Mouse (Mus musculus): Measurements from ENCODE around the gene Olfr504. TPM values are rescaled to one million over a fixed set of nuclear protein-coding genes. Genes with fewer than 3 reads are reported as not detected.
"Not testable (repeated sequence)": the region's sequence is repeated elsewhere in the genome, so short reads cannot be mapped to it uniquely, and the experiment has no call there.

Gene Olfr504
- not detected in 2 replicates for polyA plus RNA-seq (2015; fragmentation: Nextera tagmentation; extraction: Ambion mirVana)

GRCm38 (mm10) chr7:108565693-108566092 lies at the start of gene Olfr504:
TSS of gene Olfr504 (minus strand) at chr7:108565793.
- H3K27me3 ChIP-seq, result no peaks in the 10 kb centered on the region
- WGBS, result 77% methylated on average over 1 of the region's 1 CpGs
- H3K9ac ChIP-seq, result no peak within 1 kb of the TSS
- no peak within 1 kb of the TSS for H3K4me3 ChIP-seq (replicated peaks)
- H3K27ac ChIP-seq (replicated peaks), result no peak within 1 kb of the TSS
- H3K4me2 ChIP-seq (replicated peaks), result no peak within 1 kb of the TSS
- H3K36me3 ChIP-seq, result no peaks in the 10 kb centered on the region
- no peak for ATAC-seq (ENCODE audit: insufficient number of reproducible peaks, low FRiP score, low TSS enrichment, low read depth)
- no peaks in the 10 kb centered on the region for H3K9me3 ChIP-seq (replicated peaks)
- H3K4me1 ChIP-seq, result no peaks in the 10 kb centered on the region

DNA sequence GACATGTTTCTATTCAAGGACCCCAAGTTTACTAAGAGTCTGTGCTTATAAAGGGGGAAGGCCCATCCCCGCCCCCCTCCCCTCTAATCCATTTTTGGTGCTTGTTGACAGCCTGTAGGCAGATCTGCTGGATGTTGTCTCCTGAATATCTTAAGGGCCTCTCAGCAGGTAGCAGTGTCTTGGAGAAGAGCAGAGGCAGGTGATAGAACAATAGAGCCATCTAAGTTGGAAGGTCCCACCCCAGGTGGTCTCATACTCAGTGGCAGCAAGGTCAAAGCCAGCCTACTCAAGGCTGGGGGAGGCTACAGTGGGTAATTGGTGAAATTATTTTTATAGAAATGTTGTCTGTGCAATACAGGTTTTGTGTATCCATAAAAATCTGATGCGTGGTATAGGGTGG lies 48.5 kb upstream of the Olfr504 start:
- H3K4me2 ChIP-seq (replicated peaks), result no peak overlapping the region
- H3K27me3 ChIP-seq, result no peaks in the 10 kb centered on the region
- H3K27ac ChIP-seq (replicated peaks), result no peak overlapping the region
- WGBS, result 84% methylated on average over 2 of the region's 2 CpGs
- no peaks in the 10 kb centered on the region for H3K36me3 ChIP-seq
- no peak overlapping the region for H3K4me3 ChIP-seq (replicated peaks)
- no peaks in the 10 kb centered on the region for H3K9me3 ChIP-seq (replicated peaks)
- no peak overlapping the region for H3K9ac ChIP-seq
- no peaks in the 10 kb centered on the region for H3K4me1 ChIP-seq
- ATAC-seq (ENCODE audit: insufficient number of reproducible peaks, low FRiP score, low TSS enrichment, low read depth), result no peak

DNA sequence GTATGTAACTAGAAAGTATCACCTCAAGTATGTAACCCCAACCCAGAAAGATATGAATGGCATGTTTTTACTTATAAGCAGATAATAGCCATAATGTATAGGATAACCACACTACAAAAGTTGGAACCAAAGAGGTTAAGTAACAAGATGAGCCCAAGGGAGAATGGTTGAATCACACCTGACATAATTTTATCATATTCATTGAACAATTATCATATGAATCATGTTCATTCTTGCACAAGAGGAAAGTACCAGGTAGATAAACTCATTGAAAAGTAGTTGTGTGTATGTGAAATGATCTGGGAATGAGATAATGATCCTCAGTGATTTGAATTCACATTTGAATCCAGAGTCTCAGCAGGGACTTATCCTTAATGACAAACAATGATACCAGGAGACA lies 44.9 kb upstream of the Olfr504 start, which contains the start of gene Olfr506:
Gene Olfr506 (plus strand): TSS at position 301 of the 400 bp plus-strand sequence.
- Histone ChIP-seq H3K36me3 (no peaks in the 10 kb centered on the region), H3K27ac (replicated peaks) (no peak within 1 kb of the TSS), H3K9ac (no peak within 1 kb of the TSS), H3K4me2 (replicated peaks) (no peak within 1 kb of the TSS), H3K4me1 (no peaks in the 10 kb centered on the region), H3K9me3 (replicated peaks) (no peaks in the 10 kb centered on the region), H3K4me3 (replicated peaks) (no peak within 1 kb of the TSS), H3K27me3 (no peaks in the 10 kb centered on the region)
- ATAC-seq (ENCODE audit: insufficient number of reproducible peaks, low FRiP score, low TSS enrichment, low read depth), result no peak

DNA sequence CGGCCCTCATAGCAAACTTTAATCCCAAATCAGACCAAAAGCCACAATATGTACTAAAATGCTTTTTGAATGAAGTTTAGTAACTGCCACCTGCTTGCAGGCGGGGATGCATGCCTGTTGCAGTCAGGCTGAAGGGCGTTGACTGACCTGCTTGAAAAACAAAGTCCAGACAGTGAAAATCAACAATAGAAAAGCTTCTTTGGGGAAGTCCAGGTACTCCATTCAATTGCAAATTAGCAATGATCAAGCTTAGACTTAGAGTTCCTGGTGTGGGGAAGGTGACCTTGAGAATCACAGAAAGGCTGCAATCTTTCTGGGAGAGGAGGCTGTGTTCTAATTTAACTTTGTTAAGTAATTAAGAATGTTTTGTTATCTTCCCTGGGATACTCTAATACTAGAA lies 36.3 kb upstream of the Olfr504 start:
- not testable (repeated sequence) for H3K9ac ChIP-seq; H3K27ac ChIP-seq (replicated peaks); H3K4me1 ChIP-seq; H3K4me2 ChIP-seq (replicated peaks); H3K27me3 ChIP-seq; H3K36me3 ChIP-seq; ATAC-seq (ENCODE audit: insufficient number of reproducible peaks, low FRiP score, low TSS enrichment, low read depth); H3K9me3 ChIP-seq (replicated peaks); H3K4me3 ChIP-seq (replicated peaks)
- WGBS, result 79% methylated on average over 3 of the region's 3 CpGs

DNA sequence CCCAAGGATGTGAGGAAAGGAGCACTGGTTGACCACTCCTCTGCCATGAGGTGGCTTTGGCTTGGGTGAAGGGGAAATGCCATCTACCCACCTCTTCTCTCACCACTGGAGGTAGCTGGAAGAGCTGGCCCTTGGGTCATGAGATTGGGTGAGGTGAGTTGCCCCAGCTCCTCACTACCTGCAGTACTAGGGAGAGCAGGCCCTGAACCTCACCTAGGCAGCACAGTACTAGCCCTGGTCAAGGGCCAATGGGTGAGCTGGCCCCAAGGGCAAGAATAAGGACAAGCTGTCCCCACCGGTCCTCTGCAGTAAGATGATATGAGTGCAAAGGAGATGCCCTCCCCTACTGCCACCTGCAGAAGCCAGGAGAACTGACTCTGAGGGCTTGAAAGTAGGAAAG lies 24.2 kb upstream of the Olfr504 start:
- no peaks in the 10 kb centered on the region for H3K27me3 ChIP-seq
- no peaks in the 10 kb centered on the region for H3K9me3 ChIP-seq (replicated peaks)
- no peaks in the 10 kb centered on the region for H3K4me1 ChIP-seq
- H3K4me2 ChIP-seq (replicated peaks), result no peak overlapping the region
- no peak overlapping the region for H3K4me3 ChIP-seq (replicated peaks)
- H3K36me3 ChIP-seq, result no peaks in the 10 kb centered on the region
- H3K27ac ChIP-seq (replicated peaks), result no peak overlapping the region
- no peak overlapping the region for H3K9ac ChIP-seq
- 88% methylated on average over 1 of the region's 1 CpGs for WGBS
- no peak for ATAC-seq (ENCODE audit: insufficient number of reproducible peaks, low FRiP score, low TSS enrichment, low read depth)

DNA sequence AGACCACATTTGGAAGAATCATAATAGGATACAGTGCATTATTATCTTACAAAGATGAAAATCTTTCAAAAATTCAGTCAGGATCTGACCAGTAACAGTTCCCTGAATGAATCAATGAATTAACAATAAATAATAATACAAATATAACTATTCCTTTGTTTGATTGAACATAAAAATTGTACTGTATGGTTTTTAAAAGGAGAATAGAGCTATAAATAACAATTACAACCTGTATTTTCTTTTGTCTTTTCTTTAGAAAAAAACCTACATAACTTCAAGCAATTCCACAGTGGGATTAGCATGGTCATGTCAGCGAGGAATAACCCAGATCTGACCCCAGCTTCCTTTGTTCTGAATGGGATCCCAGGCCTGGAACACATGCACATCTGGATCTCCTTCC lies 21.4 kb downstream of the Olfr504 start, which contains the start of gene Olfr503:
Gene Olfr503 (plus strand): TSS at position 301 of the 400 bp plus-strand sequence.
- not testable (repeated sequence) for H3K27me3 ChIP-seq; H3K4me2 ChIP-seq (replicated peaks); H3K9ac ChIP-seq; H3K4me1 ChIP-seq; H3K27ac ChIP-seq (replicated peaks); H3K4me3 ChIP-seq (replicated peaks); H3K9me3 ChIP-seq (replicated peaks); H3K36me3 ChIP-seq; ATAC-seq (ENCODE audit: insufficient number of reproducible peaks, low FRiP score, low TSS enrichment, low read depth)
- WGBS, result 47% methylated on average over 1 of the region's 1 CpGs

GRCm38 (mm10) chr7:108542416-108542815 lies 23.2 kb downstream of the Olfr504 start:
- Histone ChIP-seq H3K27me3 (no peaks in the 10 kb centered on the region), H3K27ac (replicated peaks) (no peak overlapping the region), H3K9ac (no peak overlapping the region), H3K9me3 (replicated peaks) (no peaks in the 10 kb centered on the region), H3K4me1 (no peaks in the 10 kb centered on the region), H3K36me3 (no peaks in the 10 kb centered on the region), H3K4me2 (replicated peaks) (no peak overlapping the region), H3K4me3 (replicated peaks) (no peak overlapping the region)
- WGBS, result 84% methylated on average over 13 of the region's 13 CpGs
- no peak for ATAC-seq (ENCODE audit: insufficient number of reproducible peaks, low FRiP score, low TSS enrichment, low read depth)

DNA sequence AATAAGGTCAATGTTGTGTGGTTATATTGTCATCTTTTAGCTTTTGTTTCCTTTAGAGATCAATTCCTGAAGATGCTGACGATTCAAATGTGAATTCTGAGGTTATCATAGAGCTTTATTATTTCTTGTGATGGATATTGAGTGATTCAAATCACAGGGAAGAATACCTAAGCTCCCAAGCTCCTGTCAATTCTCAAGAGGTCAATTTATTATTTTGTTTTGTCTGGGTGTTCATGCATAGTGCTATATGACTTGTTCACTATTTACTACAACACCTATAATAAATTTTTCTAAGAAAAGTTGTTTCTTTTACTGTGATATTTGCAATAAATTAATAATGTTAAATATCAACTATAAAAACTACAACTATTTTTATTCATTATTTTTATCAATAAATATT lies 40.6 kb downstream of the Olfr504 start, which contains the start of gene Olfr502:
Gene Olfr502 (minus strand): TSS at position 101 of the 400 bp plus-strand sequence.
- Histone ChIP-seq H3K9ac (no peak within 1 kb of the TSS), H3K4me3 (replicated peaks) (no peak within 1 kb of the TSS), H3K27me3 (no peaks in the 10 kb centered on the region), H3K4me1 (no peaks in the 10 kb centered on the region), H3K4me2 (replicated peaks) (no peak within 1 kb of the TSS), H3K36me3 (no peaks in the 10 kb centered on the region), H3K27ac (replicated peaks) (no peak within 1 kb of the TSS), H3K9me3 (replicated peaks) (no peaks in the 10 kb centered on the region; the same call in 1 of the 2 replicates)
- 58% methylated on average over 1 of the region's 1 CpGs for WGBS
- ATAC-seq (ENCODE audit: insufficient number of reproducible peaks, low FRiP score, low TSS enrichment, low read depth), result no peak

Other genes with a start within 250 kb of the Olfr504 start
- gene Olfr492, start 242.1 kb downstream of the Olfr504 start, polyA plus RNA-seq (2015; fragmentation: Nextera tagmentation; extraction: Ambion mirVana), result 0.17 TPM in 1 of 2 replicates, not detected in the other
- gene Olfr493, start 218.8 kb downstream of the Olfr504 start, polyA plus RNA-seq (2015; fragmentation: Nextera tagmentation; extraction: Ambion mirVana), result not detected in 2 replicates
- gene Olfr494, start 200.5 kb downstream of the Olfr504 start, polyA plus RNA-seq (2015; fragmentation: Nextera tagmentation; extraction: Ambion mirVana), result 0.23 TPM in 1 of 2 replicates, not detected in the other
- 0.14 TPM in 1 of 2 replicates, not detected in the other for gene Olfr495, start 172.6 kb downstream of the Olfr504 start, polyA plus RNA-seq (2015; fragmentation: Nextera tagmentation; extraction: Ambion mirVana)
- not detected in 2 replicates for gene Olfr497, start 145.4 kb downstream of the Olfr504 start, polyA plus RNA-seq (2015; fragmentation: Nextera tagmentation; extraction: Ambion mirVana)
- gene Olfr498, start 100.5 kb downstream of the Olfr504 start, polyA plus RNA-seq (2015; fragmentation: Nextera tagmentation; extraction: Ambion mirVana), result 0.09 and 0.13 TPM in 2 replicates
- not detected in 2 replicates for gene Olfr502, start 40.7 kb downstream of the Olfr504 start, polyA plus RNA-seq (2015; fragmentation: Nextera tagmentation; extraction: Ambion mirVana)
- gene Olfr503, start 21.3 kb downstream of the Olfr504 start, polyA plus RNA-seq (2015; fragmentation: Nextera tagmentation; extraction: Ambion mirVana), result not detected in 2 replicates
- 0.08 and 0.19 TPM in 2 replicates for gene Olfr506, start 45.0 kb upstream of the Olfr504 start, polyA plus RNA-seq (2015; fragmentation: Nextera tagmentation; extraction: Ambion mirVana)
- gene Olfr507, start 56.0 kb upstream of the Olfr504 start, polyA plus RNA-seq (2015; fragmentation: Nextera tagmentation; extraction: Ambion mirVana), result not detected in 2 replicates
- 0.30 TPM in 1 of 2 replicates, not detected in the other for gene Olfr508, start 64.2 kb upstream of the Olfr504 start, polyA plus RNA-seq (2015; fragmentation: Nextera tagmentation; extraction: Ambion mirVana)
- 0.25 and 0.47 TPM in 2 replicates for gene Olfr509, start 86.1 kb upstream of the Olfr504 start, polyA plus RNA-seq (2015; fragmentation: Nextera tagmentation; extraction: Ambion mirVana)
- gene Olfr510, start 100.6 kb upstream of the Olfr504 start, polyA plus RNA-seq (2015; fragmentation: Nextera tagmentation; extraction: Ambion mirVana), result 0.17 TPM in 1 of 2 replicates, not detected in the other
- 0.47 TPM in 1 of 2 replicates, not detected in the other for gene Olfr512, start 147.5 kb upstream of the Olfr504 start, polyA plus RNA-seq (2015; fragmentation: Nextera tagmentation; extraction: Ambion mirVana)
- gene Olfr513, start 185.2 kb upstream of the Olfr504 start, polyA plus RNA-seq (2015; fragmentation: Nextera tagmentation; extraction: Ambion mirVana), result 0.17 TPM in 1 of 2 replicates, not detected in the other

All from embryonic facial prominence, embryonic 15.5 days (tissue).